Mouse (Mus musculus) spleen, adult 2 months (tissue): ENCODE measurements around the gene Ptx4.

Experiments
- CTCF ChIP-seq: fragments of 200-500 bp; IDR thresholded peaks from 2 replicates; pipeline ENCODE4 v1.5.1; 2011; ENCODE audit warnings: mild to moderate bottlenecking, inconsistent platforms; ENCODE audit not compliant: insufficient read depth, insufficient read length, insufficient replicate concordance; ENCODE audit errors: extremely low read depth
- POLR2A ChIP-seq: fragments of 200-500 bp; IDR thresholded peaks from 2 replicates; pipeline ENCODE4 v1.6.1; 2011; ENCODE audit warnings: low read depth, low read length, inconsistent platforms

- TF ChIP-seq POLR2A (no peak), CTCF (no peak)
Observed at GRCm38 (mm10) chr17:25080210-25080609, 40.4 kb upstream of the Ptx4 start.
